Mouse (Mus musculus): ENCODE results near the gene Haao. TPM values are rescaled to one million over a fixed set of nuclear protein-coding genes. Genes with fewer than 3 reads are reported as not detected.
"Not testable (repeated sequence)": the region's sequence is repeated elsewhere in the genome, so short reads cannot be mapped to it uniquely, and the experiment has no call there.

Gene Haao
- total and polyA plus RNA-seq, 3 experiments, result 1.2 to 1.8 (median 1.7) TPM

GRCm38 (mm10) chr17:83865366-83865765 is 17.6 kb upstream of the Haao start:
- no peak for DNase-seq

DNA sequence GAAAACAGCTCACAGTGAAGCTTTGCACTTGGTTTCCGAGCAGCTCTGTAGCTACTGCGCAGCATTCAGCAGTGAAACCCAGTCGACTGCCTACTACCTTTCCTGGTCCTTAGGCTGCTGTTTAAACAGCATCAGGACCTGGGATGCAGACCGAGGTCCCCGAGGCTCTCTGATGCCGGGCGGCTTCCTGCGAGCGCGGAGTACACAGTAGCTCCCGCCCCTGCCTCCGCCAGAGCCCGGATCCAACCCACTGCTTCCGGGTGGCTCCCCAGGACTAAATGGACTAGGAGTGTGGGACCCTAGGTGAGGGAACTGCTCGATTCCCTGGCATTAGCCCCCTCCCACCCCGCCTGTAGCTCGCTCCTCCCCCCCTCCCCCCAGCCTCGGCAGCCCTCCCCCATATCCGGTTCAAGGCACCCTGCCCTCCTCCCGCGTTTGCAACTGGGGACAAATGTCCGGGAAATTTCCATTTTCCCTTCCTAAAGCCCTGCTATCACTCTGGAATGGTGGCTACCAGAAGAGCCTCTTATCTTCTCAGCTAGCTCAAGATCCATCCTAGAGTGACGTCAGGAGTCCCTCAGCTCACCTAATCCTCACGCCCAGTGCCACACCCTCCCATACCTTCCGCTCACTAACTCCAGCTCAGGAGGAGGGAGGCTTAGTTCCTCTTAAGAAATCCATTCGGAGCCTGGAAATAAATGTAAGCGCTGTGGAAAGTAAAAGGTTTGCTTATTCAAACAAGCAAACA is 14.5 kb upstream of the Haao start:
- peak; percentile 75 for DNase-seq

- DNase-seq, result peak; percentile 98
These were observed 13.8 kb upstream of the Haao start for GRCm38 (mm10) chr17:83861444-83862133.

GRCm38 (mm10) chr17:83860968-83861367 is 13.2 kb upstream of the Haao start:
- DNase-seq, result not testable (repeated sequence)

DNA sequence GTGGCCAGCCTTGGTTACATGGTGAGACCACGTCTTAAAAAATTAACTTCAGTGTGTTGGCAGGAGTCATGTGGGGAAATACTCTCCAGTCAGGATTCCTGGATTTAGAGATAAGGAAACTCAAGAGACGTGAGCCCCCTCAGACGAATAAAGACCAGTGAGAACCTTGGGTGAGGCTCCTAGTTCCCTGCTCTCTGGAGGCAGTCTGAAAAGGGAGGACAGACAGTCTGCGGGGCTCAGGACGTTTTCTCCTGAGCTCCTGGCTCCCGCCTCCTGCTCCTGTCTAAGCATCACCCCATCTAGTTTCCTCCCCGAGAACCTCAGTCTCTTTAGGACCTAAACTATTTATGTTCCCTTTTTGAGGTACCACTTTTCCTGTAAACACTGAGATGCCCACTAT is 12.5 kb upstream of the Haao start:
- no peak for DNase-seq

DNA sequence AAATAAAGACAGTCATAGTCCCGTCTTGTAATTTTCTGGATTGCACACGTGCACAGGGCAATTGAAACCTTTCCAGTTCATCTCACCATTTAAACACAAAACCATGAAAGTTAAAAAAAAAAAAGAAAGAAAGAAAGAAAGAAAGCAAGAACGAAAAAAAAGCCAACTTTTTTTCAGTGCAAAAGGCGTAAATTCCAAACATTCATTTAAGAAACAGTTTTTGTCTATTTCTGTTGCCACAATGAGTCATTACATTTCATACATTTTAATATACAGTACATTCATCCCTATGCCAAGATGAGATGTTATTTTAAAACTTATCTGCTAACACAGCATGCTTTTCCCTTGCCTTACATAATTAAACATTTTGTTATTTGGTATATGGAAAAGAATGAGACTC is 11.9 kb upstream of the Haao start:
- no peak for DNase-seq

DNA sequence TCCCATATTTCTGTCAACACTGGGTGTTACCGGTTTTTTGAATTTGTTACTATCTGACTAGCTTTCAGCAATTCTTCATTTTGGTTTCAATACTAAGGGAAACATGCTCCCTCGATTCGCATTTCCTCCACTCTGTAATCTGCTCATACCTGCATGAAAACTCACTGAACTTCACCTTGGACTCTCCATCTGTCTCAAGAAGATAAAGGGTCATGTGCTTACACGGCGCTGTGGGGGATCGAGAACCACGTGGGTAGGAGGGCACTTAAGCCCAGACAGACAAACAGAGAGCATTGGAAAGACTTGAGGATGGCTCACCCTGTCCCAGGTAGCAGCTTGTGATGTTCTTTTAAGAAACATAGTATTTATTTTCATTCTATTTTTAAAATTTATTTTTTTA is 10.7 kb upstream of the Haao start:
- DNase-seq, result no peak

GRCm38 (mm10) chr17:83854284-83854918 is 6.6 kb upstream of the Haao start:
- peak; percentile 49 for DNase-seq

DNA sequence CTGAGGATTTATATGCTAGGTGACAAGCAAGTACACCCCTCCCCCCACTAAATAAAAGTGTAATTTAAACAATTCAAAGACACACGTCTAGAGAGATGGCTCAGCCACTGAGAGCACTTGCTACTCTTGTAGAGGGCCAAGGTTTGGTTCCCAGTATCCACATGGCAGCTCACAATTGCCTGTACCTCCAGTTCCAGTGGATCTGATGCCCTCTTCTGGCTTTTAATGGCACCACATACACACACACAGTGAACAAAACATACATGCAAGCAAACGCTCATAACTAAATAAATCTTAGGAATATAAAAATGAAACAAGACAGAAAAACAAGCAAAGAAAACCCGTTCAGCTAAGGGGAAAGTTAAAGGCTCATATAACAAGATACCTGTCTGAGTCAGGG is 6.1 kb upstream of the Haao start:
- DNase-seq, result no peak

- no peak for DNase-seq
These were observed 3.1 kb upstream of the Haao start for GRCm38 (mm10) chr17:83850864-83851263.

GRCm38 (mm10) chr17:83850458-83850857 is 2.7 kb upstream of the Haao start:
- peak; percentile 86 for DNase-seq

- DNase-seq, result no peak
These were observed 2.0 kb upstream of the Haao start for GRCm38 (mm10) chr17:83849717-83850116.

DNA sequence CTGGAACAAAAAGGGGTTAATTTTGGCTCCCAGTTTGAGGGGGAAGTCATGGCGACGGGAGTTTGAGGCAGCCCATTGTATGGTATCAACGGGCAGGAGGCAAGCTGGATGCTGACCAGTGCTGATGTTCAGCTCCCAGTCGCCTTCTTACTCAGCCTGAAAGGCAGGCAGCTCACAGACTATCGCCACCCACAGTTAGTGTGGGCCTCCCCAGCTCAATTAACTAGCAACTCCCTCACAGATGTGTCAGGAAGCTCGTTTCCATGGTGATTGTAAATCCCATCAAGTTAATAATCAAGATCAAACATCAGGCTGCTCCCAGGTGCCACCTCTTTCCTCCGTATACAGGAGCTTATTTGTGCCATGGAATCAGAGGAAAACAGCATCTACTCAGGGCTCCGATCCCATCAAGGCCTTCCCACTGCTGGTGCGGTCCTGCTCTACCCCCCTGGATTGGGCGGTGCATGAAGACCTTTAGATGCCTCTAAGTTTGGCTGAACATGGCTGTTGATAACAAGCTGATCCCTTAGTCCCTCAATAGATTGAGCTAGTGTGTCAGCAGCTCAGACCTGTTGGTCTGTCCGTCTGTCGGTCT is 1.4 kb upstream of the Haao start:
- no peak for DNase-seq

GRCm38 (mm10) chr17:83848482-83848881 is 719 bp upstream of the Haao start:
- DNase-seq, result no peak

DNA sequence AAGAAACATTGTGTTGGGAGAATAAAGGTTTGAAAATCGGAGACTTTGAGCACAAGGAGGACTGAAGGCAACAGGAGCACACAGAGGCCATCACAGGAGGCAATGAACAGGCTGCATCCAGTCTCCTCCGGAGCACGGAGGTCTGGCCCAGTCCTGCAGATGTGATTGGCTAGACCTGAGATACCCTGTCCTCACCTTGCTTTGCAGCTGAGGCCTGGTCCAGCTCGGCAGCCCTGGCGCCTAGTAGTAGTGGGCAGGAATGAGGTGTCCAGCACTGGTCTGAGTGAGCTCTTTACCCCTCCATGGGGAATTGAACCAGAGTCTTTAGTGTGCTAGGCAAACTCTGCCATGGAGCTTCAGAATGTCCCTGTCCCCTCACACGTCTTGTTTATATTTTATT is 663 bp downstream of the Haao start:
- no peak for DNase-seq

GRCm38 (mm10) chr17:83846301-83847021 is 1.3 kb downstream of the Haao start:
- no peak for DNase-seq

DNA sequence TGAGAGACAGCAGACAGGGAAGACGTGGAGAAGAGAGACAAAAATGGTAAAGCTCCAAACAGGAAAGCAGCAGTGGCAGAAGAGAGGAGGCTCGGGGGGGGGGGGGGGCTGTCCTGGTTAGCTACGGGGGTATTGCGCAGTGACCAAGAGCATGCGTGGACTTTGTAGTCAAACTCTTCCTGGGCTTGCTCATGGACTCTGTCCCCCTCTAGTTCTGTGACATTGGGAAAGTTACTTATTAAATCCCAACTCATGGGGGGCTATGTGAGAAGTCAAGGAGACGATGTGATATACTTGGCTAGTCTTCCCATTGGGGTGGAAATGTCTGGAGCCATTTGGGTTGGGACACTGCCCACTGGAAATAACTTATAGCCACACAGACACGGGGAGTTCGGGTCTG is 2.2 kb downstream of the Haao start:
- no peak for DNase-seq

- DNase-seq, result peak; percentile 50
These were observed 4.0 kb downstream of the Haao start for GRCm38 (mm10) chr17:83843780-83844179.

- no peak for DNase-seq
These were observed 6.8 kb downstream of the Haao start for GRCm38 (mm10) chr17:83841011-83841410.

DNA sequence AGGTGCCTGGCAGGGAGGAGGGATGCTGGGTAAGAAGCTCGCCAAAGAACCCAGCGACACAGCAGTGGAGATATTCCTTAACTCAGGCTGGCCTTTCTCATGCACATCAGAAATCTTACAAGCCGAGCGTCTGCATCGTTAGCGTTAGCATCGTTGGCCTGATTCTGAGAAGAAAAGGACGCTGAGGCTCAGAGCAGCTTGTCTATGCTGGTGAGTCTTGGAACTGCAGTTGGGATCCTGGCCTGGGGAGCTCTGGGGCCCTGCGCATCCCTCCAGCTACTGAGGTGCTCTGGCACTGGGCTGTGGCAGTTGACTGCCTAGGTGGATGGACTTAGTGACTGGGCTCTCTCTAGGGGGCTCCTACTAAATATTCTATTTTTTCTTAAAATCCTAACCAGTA is 8.6 kb downstream of the Haao start:
- no peak for DNase-seq

DNA sequence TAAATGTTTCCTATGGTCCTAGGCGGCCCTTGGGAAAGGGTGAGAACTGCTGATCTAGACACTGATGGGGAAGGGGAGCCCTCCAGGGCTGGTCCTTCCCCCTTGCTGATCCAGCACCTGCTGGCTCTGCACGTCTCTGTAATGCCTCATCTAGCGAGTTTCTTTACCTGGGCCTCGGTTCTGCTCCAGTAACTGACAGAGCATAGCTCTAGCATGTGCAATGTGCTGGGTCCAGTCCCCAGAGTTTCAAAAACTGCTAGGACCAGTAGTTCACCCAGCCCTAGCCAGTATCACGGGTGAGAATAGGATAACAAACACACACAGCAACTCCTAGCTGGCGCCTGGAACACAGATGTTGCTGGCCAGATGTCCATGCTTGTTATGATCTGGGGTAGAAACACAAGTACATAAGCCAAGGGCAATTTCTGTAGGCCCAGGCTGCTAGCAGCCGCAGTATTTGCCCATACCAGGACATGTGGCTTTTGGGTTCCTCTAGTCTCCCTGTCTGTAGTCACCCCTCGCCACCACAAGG is 10.0 kb downstream of the Haao start:
- DNase-seq, result no peak

- no peak for DNase-seq
These were observed 11.7 kb downstream of the Haao start for GRCm38 (mm10) chr17:83836048-83836447.

All from adrenal gland, adult 2 months (tissue).